Mouse (Mus musculus): ENCODE data around the gene Trim26.
"Not testable (repeated sequence)": the region's sequence is repeated elsewhere in the genome, so short reads cannot be mapped to it uniquely, and the experiment has no call there.

GRCm38 (mm10) chr17:36799921-36800462, 36.9 kb upstream of the Trim26 start:
- not testable (repeated sequence) for TF ChIP-seq POLR2A (IDR thresholded peaks at IDR 0.05; ENCODE audit: borderline replicate concordance, control insufficient read depth, low read depth, low read length); CTCF (IDR thresholded peaks at IDR 0.05; ENCODE audit: control insufficient read depth, insufficient read depth, low read length)
